Mouse (Mus musculus): ENCODE measurements around the gene Rbm8a2. TPM values are rescaled to one million over a fixed set of nuclear protein-coding genes. Genes with fewer than 3 reads are reported as not detected.

The Rbm8a2 gene
- polyA plus RNA-seq, 1 experiment from 2014 or later = 0.51 TPM

- 0 out of 2 replicates have a peak, but pooled peaks cover 6% of the 10 kb centered on the region for H3K9me3 ChIP-seq (replicated peaks)
- no peak for ATAC-seq (ENCODE audit: insufficient number of reproducible peaks, low FRiP score)
- WGBS = 80% methylated on average over 4 of the region's 4 CpGs
Observed at GRCm38 (mm10) chr1:175988912-175989311, 10.0 kb upstream of the Rbm8a2 start.

GRCm38 (mm10) chr1:175988448-175988847, 9.5 kb upstream of the Rbm8a2 start:
- Histone ChIP-seq H3K9me3 (replicated peaks) (0 out of 2 replicates have a peak, but pooled peaks cover 6% of the 10 kb centered on the region), H3K36me3 (no peaks in the 10 kb centered on the region), H3K4me2 (no peak overlapping the region), H3K27me3 (replicated peaks) (no peaks in the 10 kb centered on the region), H3K27ac (ENCODE audit: poor library complexity, severe bottlenecking) (no peak overlapping the region), H3K9ac (no peak overlapping the region), H3K4me3 (no peak overlapping the region), H3K4me1 (replicated peaks) (no peaks in the 10 kb centered on the region)
- no peak for ATAC-seq (ENCODE audit: insufficient number of reproducible peaks, low FRiP score)
- 83% methylated on average over 5 of the region's 5 CpGs for WGBS

More at GRCm38 (mm10) chr1:175988912-175989311, 10.0 kb upstream of the Rbm8a2 start:
- H3K27me3 ChIP-seq (replicated peaks) = no peaks in the 10 kb centered on the region
- no peak overlapping the region for H3K27ac ChIP-seq (ENCODE audit: poor library complexity, severe bottlenecking)
- no peak overlapping the region for H3K4me3 ChIP-seq
- H3K4me1 ChIP-seq (replicated peaks) = no peaks in the 10 kb centered on the region
- H3K4me2 ChIP-seq = no peak overlapping the region
- no peaks in the 10 kb centered on the region for H3K36me3 ChIP-seq
- H3K9ac ChIP-seq = no peak overlapping the region

GRCm38 (mm10) chr1:175970710-175971109, 8.2 kb downstream of the Rbm8a2 start:
- H3K36me3 ChIP-seq = no peaks in the 10 kb centered on the region
- H3K27me3 ChIP-seq (replicated peaks) = no peaks in the 10 kb centered on the region
- H3K4me3 ChIP-seq = no peak overlapping the region
- H3K27ac ChIP-seq (ENCODE audit: poor library complexity, severe bottlenecking) = no peak overlapping the region
- no peak for ATAC-seq (ENCODE audit: insufficient number of reproducible peaks, low FRiP score)
- no peak overlapping the region for H3K9ac ChIP-seq
- 86% methylated on average over 5 of the region's 5 CpGs for WGBS
- H3K4me2 ChIP-seq = no peak overlapping the region
- H3K4me1 ChIP-seq (replicated peaks) = no peaks in the 10 kb centered on the region
- H3K9me3 ChIP-seq (replicated peaks) = no peaks in the 10 kb centered on the region

GRCm38 (mm10) chr1:175967004-175967745, 11.7 kb downstream of the Rbm8a2 start:
- H3K4me1 ChIP-seq (replicated peaks) = no peaks in the 10 kb centered on the region
- H3K27ac ChIP-seq (ENCODE audit: poor library complexity, severe bottlenecking) = no peak overlapping the region
- H3K4me3 ChIP-seq = no peak overlapping the region
- 83% methylated on average over 5 of the region's 5 CpGs for WGBS
- H3K36me3 ChIP-seq = no peaks in the 10 kb centered on the region
- H3K4me2 ChIP-seq = no peak overlapping the region
- no peak overlapping the region for H3K9ac ChIP-seq
- no peak for ATAC-seq (ENCODE audit: insufficient number of reproducible peaks, low FRiP score)
- no peaks in the 10 kb centered on the region for H3K27me3 ChIP-seq (replicated peaks)
- H3K9me3 ChIP-seq (replicated peaks) = no peaks in the 10 kb centered on the region

- Histone ChIP-seq H3K27ac (ENCODE audit: poor library complexity, severe bottlenecking) (no peak overlapping the region), H3K4me1 (replicated peaks) (no peaks in the 10 kb centered on the region), H3K4me2 (no peak overlapping the region), H3K9me3 (replicated peaks) (no peaks in the 10 kb centered on the region), H3K36me3 (no peaks in the 10 kb centered on the region), H3K4me3 (no peak overlapping the region), H3K9ac (no peak overlapping the region), H3K27me3 (replicated peaks) (no peaks in the 10 kb centered on the region)
- ATAC-seq (ENCODE audit: insufficient number of reproducible peaks, low FRiP score) = no peak
- 70% methylated on average over 2 of the region's 2 CpGs for WGBS
Observed at GRCm38 (mm10) chr1:175961786-175962185, 17.1 kb downstream of the Rbm8a2 start.

- Histone ChIP-seq H3K9me3 (replicated peaks) (no peaks in the 10 kb centered on the region), H3K4me2 (no peak overlapping the region), H3K27ac (ENCODE audit: poor library complexity, severe bottlenecking) (no peak overlapping the region), H3K9ac (no peak overlapping the region), H3K27me3 (replicated peaks) (no peaks in the 10 kb centered on the region), H3K36me3 (no peaks in the 10 kb centered on the region), H3K4me3 (no peak overlapping the region), H3K4me1 (replicated peaks) (no peaks in the 10 kb centered on the region)
- 91% methylated on average over 2 of the region's 2 CpGs for WGBS
- no peak for ATAC-seq (ENCODE audit: insufficient number of reproducible peaks, low FRiP score)
Observed at GRCm38 (mm10) chr1:175950851-175951250, 28.1 kb downstream of the Rbm8a2 start.

GRCm38 (mm10) chr1:175950421-175950820, 28.5 kb downstream of the Rbm8a2 start:
- WGBS = 82% methylated on average over 3 of the region's 3 CpGs
- Histone ChIP-seq H3K27ac (ENCODE audit: poor library complexity, severe bottlenecking) (no peak overlapping the region), H3K4me3 (no peak overlapping the region), H3K36me3 (no peaks in the 10 kb centered on the region), H3K27me3 (replicated peaks) (no peaks in the 10 kb centered on the region), H3K9ac (no peak overlapping the region), H3K4me1 (replicated peaks) (no peaks in the 10 kb centered on the region), H3K4me2 (no peak overlapping the region), H3K9me3 (replicated peaks) (no peaks in the 10 kb centered on the region)
- ATAC-seq (ENCODE audit: insufficient number of reproducible peaks, low FRiP score) = no peak

GRCm38 (mm10) chr1:175946718-175947315, 32.1 kb downstream of the Rbm8a2 start:
- no peaks in the 10 kb centered on the region for H3K27me3 ChIP-seq (replicated peaks)

GRCm38 (mm10) chr1:175943168-175943567, 35.7 kb downstream of the Rbm8a2 start:
- H3K27me3 ChIP-seq (replicated peaks) = no peaks in the 10 kb centered on the region
- no peak overlapping the region for H3K9ac ChIP-seq
- H3K4me1 ChIP-seq (replicated peaks) = no peaks in the 10 kb centered on the region
- 83% methylated on average over 7 of the region's 7 CpGs for WGBS
- H3K9me3 ChIP-seq (replicated peaks) = no peaks in the 10 kb centered on the region
- no peak overlapping the region for H3K4me3 ChIP-seq
- H3K36me3 ChIP-seq = no peaks in the 10 kb centered on the region
- H3K27ac ChIP-seq (ENCODE audit: poor library complexity, severe bottlenecking) = no peak overlapping the region
- ATAC-seq (ENCODE audit: insufficient number of reproducible peaks, low FRiP score) = no peak
- no peak overlapping the region for H3K4me2 ChIP-seq

More at GRCm38 (mm10) chr1:175946718-175947315, 32.1 kb downstream of the Rbm8a2 start:
- no peak for ATAC-seq (ENCODE audit: insufficient number of reproducible peaks, low FRiP score)
- no peaks in the 10 kb centered on the region for H3K4me1 ChIP-seq (replicated peaks)
- H3K9ac ChIP-seq = no peak overlapping the region
- no peak overlapping the region for H3K4me3 ChIP-seq
- H3K4me2 ChIP-seq = no peak overlapping the region
- H3K9me3 ChIP-seq (replicated peaks) = no peaks in the 10 kb centered on the region
- WGBS = 79% methylated on average over 4 of the region's 4 CpGs
- no peaks in the 10 kb centered on the region for H3K36me3 ChIP-seq
- H3K27ac ChIP-seq (ENCODE audit: poor library complexity, severe bottlenecking) = no peak overlapping the region

- no peaks in the 10 kb centered on the region for H3K9me3 ChIP-seq (replicated peaks)
- H3K4me2 ChIP-seq = no peak overlapping the region
- no peaks in the 10 kb centered on the region for H3K27me3 ChIP-seq (replicated peaks)
- H3K36me3 ChIP-seq = no peaks in the 10 kb centered on the region
- no peak overlapping the region for H3K27ac ChIP-seq (ENCODE audit: poor library complexity, severe bottlenecking)
- ATAC-seq (ENCODE audit: insufficient number of reproducible peaks, low FRiP score) = no peak
- H3K9ac ChIP-seq = no peak overlapping the region
- WGBS = 76% methylated on average over 3 of the region's 3 CpGs
- no peak overlapping the region for H3K4me3 ChIP-seq
- no peaks in the 10 kb centered on the region for H3K4me1 ChIP-seq (replicated peaks)
Observed at GRCm38 (mm10) chr1:175938731-175939130, 40.2 kb downstream of the Rbm8a2 start.

GRCm38 (mm10) chr1:175936282-175936737, 42.6 kb downstream of the Rbm8a2 start:
- peak overlapping the region; percentile 50; the same call in 1 of the 2 replicates for H3K9ac ChIP-seq
- no peak for ATAC-seq (ENCODE audit: insufficient number of reproducible peaks, low FRiP score)
- WGBS = 10% methylated on average over 11 of the region's 11 CpGs
- no peaks in the 10 kb centered on the region for H3K4me1 ChIP-seq (replicated peaks)
- no peaks in the 10 kb centered on the region for H3K36me3 ChIP-seq
- H3K27me3 ChIP-seq (replicated peaks) = no peaks in the 10 kb centered on the region
- peak overlapping the region; percentile 14; the same call in 1 of the 2 replicates for H3K4me3 ChIP-seq
- H3K27ac ChIP-seq (ENCODE audit: poor library complexity, severe bottlenecking) = no peak overlapping the region
- peak overlapping the region; percentile 62 for H3K4me2 ChIP-seq
- no peaks in the 10 kb centered on the region for H3K9me3 ChIP-seq (replicated peaks)
